Mouse (Mus musculus): Measurements from ENCODE around the gene Cep89. TPM values are rescaled to one million over a fixed set of nuclear protein-coding genes. Genes with fewer than 3 reads are reported as not detected.
A peak's percentile ranks its signal among the peaks of the same experiment; 100 is the strongest.

The Cep89 gene
- polyA plus RNA-seq, 1 experiment from 2014 or later = 25.5 TPM

DNA sequence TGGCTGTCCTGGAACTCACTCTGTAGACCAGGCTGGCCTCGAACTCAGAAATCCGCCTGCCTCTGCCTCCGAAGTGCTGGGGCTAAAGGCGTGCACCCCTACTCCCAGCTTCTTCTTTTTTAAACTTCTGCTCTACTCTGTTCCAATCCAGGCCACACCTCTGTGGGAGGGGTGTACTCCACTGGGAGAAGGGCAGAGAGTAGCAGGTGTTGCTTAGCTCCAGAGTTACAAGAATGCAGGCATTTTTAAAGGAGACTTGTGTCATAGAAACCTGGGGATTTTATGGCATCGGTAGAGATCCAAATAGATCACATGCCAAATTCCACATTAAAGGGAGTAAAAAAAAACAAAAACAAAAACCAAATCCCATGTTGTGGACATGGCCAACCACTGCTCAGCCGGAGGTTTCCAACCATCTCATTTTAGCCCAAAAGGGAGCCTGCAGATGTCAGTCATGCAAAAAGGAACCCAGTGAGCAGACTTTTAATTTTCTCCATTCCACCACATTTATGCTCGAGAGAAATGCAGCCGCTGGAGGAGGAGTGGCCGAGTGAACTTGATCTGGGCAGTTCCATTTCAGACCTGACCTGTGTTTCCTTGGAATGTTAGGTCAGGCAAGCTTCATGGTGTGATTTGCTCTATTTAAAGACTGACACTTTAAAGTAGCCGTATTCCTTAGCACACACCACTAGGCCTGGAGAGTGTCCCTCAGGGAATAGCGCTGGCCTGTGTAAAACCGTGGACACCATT, 31.5 kb upstream of the Cep89 start:
- no peaks in the 10 kb centered on the region for H3K9me3 ChIP-seq (replicated peaks)
- no peak overlapping the region for H3K4me2 ChIP-seq
- H3K9ac ChIP-seq = no peak overlapping the region
- H3K27ac ChIP-seq = no peak overlapping the region
- no peak overlapping the region for H3K4me3 ChIP-seq
- H3K27me3 ChIP-seq (replicated peaks) = no peaks in the 10 kb centered on the region
- no peak for ATAC-seq
- WGBS (ENCODE audit: insufficient replicate concordance) = 75% methylated on average over 12 of the region's 12 CpGs
- peaks cover 6% of the 10 kb centered on the region; the same call in 1 of the 2 replicates for H3K36me3 ChIP-seq
- H3K4me1 ChIP-seq = peaks cover 7% of the 10 kb centered on the region; the same call in 1 of the 2 replicates

DNA sequence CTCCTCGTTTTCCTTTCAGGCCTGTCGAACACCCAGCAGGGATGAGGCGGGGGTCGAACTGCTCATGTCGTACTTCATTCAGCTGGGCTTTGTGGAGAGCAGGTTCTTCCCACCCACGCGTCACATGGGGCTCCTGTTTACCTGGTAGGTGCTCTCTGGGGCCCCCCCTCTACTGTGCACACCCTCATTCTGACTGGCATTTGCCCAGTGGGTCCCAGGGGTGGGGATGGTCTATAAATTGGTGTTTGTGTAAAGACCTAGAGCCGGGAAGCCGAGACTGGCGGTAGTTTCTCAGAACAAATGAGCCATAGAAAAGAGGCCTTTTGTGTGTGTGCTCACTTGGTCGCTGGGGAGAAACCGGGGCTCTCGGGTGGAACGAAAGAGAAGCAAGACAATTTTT, 25.7 kb upstream of the Cep89 start:
- no peak for ATAC-seq
- H3K4me3 ChIP-seq = no peak overlapping the region

DNA sequence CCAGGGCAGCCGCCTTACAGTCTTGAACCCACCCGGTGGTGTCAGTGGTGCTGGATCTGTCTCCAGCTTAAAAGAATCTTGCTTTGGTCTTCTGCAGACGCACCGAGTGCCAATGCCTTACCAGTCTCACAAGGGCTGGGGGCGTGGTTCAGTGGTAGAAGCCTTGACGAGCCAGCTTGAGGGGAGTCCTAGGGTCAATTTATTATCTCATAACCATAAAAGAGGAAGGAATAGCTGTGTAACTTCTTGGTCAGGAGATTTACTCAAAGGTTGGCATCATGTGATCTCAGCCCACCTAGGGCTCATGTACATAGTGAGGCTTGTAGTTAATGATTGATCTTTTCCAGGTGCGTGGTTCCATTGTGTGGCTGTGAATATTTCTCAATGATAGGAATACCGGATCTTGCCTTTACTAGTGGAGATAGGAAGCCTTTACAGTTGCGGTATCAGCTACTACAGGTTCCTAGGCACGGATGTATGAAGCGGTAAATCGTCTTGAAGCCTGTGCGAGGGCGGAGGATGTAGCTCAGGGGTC, 24.3 kb upstream of the Cep89 start:
- 74% methylated on average over 14 of the region's 14 CpGs for WGBS (ENCODE audit: insufficient replicate concordance)
- H3K27me3 ChIP-seq (replicated peaks) = no peaks in the 10 kb centered on the region
- H3K27ac ChIP-seq = no peak overlapping the region
- no peak for ATAC-seq
- H3K4me3 ChIP-seq = no peak overlapping the region
- H3K9ac ChIP-seq = no peak overlapping the region
- H3K9me3 ChIP-seq (replicated peaks) = no peaks in the 10 kb centered on the region
- H3K36me3 ChIP-seq = peaks cover 6% of the 10 kb centered on the region; the same call in 1 of the 2 replicates
- H3K4me1 ChIP-seq = peaks cover 3% of the 10 kb centered on the region; the same call in 1 of the 2 replicates
- H3K4me2 ChIP-seq = no peak overlapping the region

More for the DNA sequence above, 25.7 kb upstream of the Cep89 start:
- peaks cover 3% of the 10 kb centered on the region; the same call in 1 of the 2 replicates for H3K4me1 ChIP-seq
- H3K9ac ChIP-seq = no peak overlapping the region
- no peaks in the 10 kb centered on the region for H3K27me3 ChIP-seq (replicated peaks)
- H3K9me3 ChIP-seq (replicated peaks) = no peaks in the 10 kb centered on the region
- H3K4me2 ChIP-seq = no peak overlapping the region
- peaks cover 6% of the 10 kb centered on the region; the same call in 1 of the 2 replicates for H3K36me3 ChIP-seq
- 69% methylated on average over 14 of the region's 14 CpGs for WGBS (ENCODE audit: insufficient replicate concordance)
- H3K27ac ChIP-seq = no peak overlapping the region

DNA sequence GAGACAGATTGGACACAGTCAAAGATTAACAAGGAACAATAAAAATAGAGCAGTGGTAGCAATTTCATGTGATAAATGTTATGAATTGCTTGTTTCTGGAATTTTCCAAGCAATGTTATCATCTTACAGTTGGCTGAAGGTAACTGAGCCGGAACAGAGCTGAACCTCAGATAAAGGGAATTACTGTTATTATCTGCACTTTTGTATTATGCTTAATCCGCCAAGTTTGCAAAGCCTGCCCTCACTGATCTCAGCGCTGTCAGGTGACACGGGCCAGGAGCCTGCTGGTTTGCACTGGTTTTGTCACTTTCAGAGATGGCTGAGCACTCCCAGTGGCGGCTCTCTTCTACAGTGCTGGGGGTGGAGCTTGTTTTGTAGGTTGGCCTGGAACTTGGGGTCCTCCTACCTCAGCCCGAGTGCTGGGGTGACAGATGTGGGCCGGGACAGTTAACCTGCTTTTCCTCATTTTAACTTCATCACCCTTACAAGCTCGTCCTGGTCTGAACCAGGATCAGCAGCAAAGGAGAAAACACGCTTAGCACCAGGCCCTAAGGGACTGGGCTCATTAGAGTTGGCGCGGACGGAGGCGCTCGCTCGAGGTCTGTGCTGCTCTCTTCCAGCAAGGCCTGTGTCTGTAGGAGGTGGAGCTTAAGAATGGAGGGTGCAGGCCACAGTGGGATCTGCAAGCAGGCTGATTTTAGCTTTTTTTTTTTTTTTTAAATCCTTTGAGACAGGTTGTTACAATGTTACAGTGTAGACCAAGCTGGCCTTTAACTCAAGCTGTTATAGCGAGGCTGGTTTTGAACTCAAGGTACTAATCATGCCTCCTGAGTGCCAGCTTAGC, 23.5 kb upstream of the Cep89 start:
- no peaks in the 10 kb centered on the region for H3K9me3 ChIP-seq (replicated peaks)
- peaks cover 3% of the 10 kb centered on the region; the same call in 1 of the 2 replicates for H3K4me1 ChIP-seq
- 58% methylated on average over 16 of the region's 16 CpGs for WGBS (ENCODE audit: insufficient replicate concordance)
- ATAC-seq = no peak
- no peak overlapping the region for H3K4me3 ChIP-seq
- H3K9ac ChIP-seq = no peak overlapping the region
- peaks cover 2% of the 10 kb centered on the region; the same call in 1 of the 2 replicates for H3K36me3 ChIP-seq
- no peaks in the 10 kb centered on the region for H3K27me3 ChIP-seq (replicated peaks)
- no peak overlapping the region for H3K4me2 ChIP-seq
- no peak overlapping the region for H3K27ac ChIP-seq

DNA sequence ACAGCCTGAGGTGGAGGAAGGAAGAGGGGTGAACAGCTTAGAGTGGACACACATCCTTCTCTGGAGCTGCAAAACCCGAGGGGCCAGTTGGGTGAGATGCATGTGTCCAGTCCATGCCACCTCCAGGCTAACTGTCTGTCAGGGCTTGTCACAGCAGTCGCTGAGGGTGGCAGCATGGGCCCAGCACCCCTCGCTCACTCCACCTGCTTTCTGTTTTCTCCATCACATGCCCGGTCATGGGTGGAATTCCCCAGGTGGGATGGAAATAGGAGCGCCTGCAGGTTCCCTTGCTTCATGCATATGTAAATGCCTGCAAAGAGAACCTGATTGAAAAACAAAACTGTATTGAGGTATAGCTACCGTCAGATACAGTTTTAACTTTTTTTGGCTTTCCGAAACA, 22.6 kb upstream of the Cep89 start:
- WGBS (ENCODE audit: insufficient replicate concordance) = 71% methylated on average over 7 of the region's 7 CpGs
- H3K27ac ChIP-seq = no peak overlapping the region
- no peaks in the 10 kb centered on the region for H3K27me3 ChIP-seq (replicated peaks)
- ATAC-seq = no peak
- H3K4me1 ChIP-seq = peaks cover 6% of the 10 kb centered on the region
- H3K4me3 ChIP-seq = no peak overlapping the region
- no peaks in the 10 kb centered on the region for H3K9me3 ChIP-seq (replicated peaks)
- peaks cover 2% of the 10 kb centered on the region; the same call in 1 of the 2 replicates for H3K36me3 ChIP-seq
- H3K4me2 ChIP-seq = no peak overlapping the region
- no peak overlapping the region for H3K9ac ChIP-seq

DNA sequence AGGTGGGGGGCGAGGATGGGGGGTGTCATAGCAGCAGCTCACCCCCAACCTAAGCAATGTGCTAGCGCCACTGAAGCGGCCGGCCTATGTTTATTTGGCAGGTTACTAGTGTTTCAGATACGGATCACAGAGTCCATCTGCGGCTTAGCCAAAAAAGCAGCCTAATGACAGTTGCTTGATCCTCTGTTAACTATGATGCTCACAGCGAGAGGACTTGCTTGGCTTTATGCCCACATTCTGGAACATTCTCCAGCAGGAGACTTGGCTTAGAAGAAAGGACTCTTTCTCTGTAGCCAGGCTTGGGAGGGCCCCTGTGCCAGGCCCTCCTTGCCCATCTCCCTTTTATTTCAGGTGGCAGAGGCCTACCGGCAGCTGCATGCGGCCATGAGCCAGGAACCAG, 20.2 kb upstream of the Cep89 start:
- Histone ChIP-seq H3K4me2 (no peak overlapping the region), H3K27ac (no peak overlapping the region), H3K9me3 (replicated peaks) (no peaks in the 10 kb centered on the region), H3K4me1 (peaks cover 16% of the 10 kb centered on the region), H3K4me3 (no peak overlapping the region), H3K36me3 (no peaks in the 10 kb centered on the region), H3K9ac (no peak overlapping the region), H3K27me3 (replicated peaks) (no peaks in the 10 kb centered on the region)
- 82% methylated on average over 9 of the region's 9 CpGs for WGBS (ENCODE audit: insufficient replicate concordance)
- ATAC-seq = no peak

DNA sequence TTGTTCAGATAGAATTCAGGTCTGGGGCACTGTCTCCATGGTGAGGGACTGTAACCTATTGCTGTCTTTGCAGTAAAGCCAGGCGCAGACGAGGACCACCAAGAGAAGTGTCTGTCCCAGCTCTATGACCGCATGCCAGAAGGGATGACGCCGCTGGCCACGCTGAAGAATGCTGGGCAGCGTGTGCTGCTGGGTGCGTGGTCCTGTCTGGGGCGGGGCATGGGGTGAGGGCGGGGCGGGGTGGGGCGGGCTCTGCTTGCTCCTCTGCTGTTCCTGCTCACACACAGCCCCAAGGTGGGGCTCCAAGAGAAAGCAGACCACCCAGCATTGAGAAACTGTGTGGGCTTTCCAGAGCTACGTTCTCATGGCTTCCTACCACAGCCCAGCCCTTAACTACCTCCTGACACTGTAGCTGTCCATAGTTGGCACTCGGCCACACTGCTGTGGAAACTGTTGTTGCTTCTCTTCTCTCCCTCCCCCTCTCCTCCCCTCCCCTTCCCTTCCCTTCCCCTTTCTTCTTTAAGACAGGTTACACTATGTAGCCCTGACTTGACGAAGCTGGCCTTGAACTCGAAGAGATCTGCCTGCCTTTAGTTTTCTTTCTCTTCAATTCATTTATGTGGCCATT, 17.2 kb upstream of the Cep89 start:
- Histone ChIP-seq H3K4me3 (no peak overlapping the region), H3K4me2 (peak overlapping the region; percentile 36), H3K27me3 (replicated peaks) (no peaks in the 10 kb centered on the region), H3K4me1 (peaks cover 17% of the 10 kb centered on the region), H3K27ac (no peak overlapping the region), H3K9ac (no peak overlapping the region), H3K9me3 (replicated peaks) (no peaks in the 10 kb centered on the region), H3K36me3 (no peaks in the 10 kb centered on the region)
- ATAC-seq = 0 out of 2 replicates have a peak, but pooled peaks have one; percentile 40
- WGBS (ENCODE audit: insufficient replicate concordance) = 38% methylated on average over 16 of the region's 16 CpGs

DNA sequence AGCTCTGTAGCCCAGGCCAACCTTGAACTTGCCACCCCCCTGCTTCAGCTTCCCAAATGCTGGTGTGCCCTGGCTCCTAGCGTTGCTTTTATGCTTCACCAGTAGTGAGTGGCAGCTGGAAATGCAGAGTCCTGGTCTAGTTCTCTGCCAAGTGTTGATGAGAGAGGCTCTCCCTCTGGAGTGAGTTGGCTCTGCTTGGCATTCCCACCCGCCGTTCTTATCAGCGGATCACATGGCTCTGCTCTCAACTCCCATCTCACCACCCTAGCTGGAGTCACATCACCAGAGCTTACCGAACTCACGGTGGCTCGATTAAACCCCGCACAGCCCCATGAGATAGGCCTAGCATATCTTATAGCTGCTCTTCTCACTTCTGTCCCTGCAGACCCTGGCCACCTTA, 16.5 kb upstream of the Cep89 start:
- no peak overlapping the region for H3K4me2 ChIP-seq
- WGBS (ENCODE audit: insufficient replicate concordance) = 64% methylated on average over 8 of the region's 8 CpGs
- no peaks in the 10 kb centered on the region for H3K36me3 ChIP-seq
- H3K27me3 ChIP-seq (replicated peaks) = no peaks in the 10 kb centered on the region
- no peaks in the 10 kb centered on the region for H3K9me3 ChIP-seq (replicated peaks)
- H3K27ac ChIP-seq = no peak overlapping the region
- H3K9ac ChIP-seq = no peak overlapping the region
- no peak for ATAC-seq
- peaks cover 17% of the 10 kb centered on the region for H3K4me1 ChIP-seq
- H3K4me3 ChIP-seq = no peak overlapping the region

DNA sequence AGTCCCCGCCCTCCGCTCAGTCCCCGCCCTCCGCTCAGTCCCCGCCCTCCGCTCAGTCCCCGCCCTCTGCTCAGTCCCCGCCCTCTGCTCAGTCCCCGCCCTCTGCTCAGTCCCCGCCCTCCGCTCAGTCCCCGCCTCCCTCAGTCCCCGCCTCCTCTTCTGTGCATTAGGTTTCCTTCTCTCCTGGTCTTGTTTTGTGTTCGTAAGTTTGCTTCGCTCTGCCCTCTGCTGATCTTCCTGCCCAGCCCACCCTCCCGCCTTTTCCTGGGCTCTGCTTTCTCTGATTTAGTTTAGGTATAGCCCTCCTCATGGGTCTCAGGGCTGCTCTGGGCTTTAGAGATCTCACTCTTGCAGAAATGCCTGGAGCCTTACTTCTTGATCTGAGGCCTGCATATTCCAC, 15.0 kb upstream of the Cep89 start:
- Histone ChIP-seq H3K4me2 (no peak overlapping the region; the same call in 1 of the 2 replicates), H3K9ac (no peak overlapping the region), H3K4me1 (peaks cover 17% of the 10 kb centered on the region), H3K27ac (no peak overlapping the region), H3K27me3 (replicated peaks) (no peaks in the 10 kb centered on the region), H3K4me3 (no peak overlapping the region), H3K9me3 (replicated peaks) (no peaks in the 10 kb centered on the region), H3K36me3 (no peaks in the 10 kb centered on the region)
- 33% methylated on average over 13 of the region's 16 CpGs for WGBS (ENCODE audit: insufficient replicate concordance)
- ATAC-seq = peak; percentile 26; the same call in 1 of the 2 replicates

DNA sequence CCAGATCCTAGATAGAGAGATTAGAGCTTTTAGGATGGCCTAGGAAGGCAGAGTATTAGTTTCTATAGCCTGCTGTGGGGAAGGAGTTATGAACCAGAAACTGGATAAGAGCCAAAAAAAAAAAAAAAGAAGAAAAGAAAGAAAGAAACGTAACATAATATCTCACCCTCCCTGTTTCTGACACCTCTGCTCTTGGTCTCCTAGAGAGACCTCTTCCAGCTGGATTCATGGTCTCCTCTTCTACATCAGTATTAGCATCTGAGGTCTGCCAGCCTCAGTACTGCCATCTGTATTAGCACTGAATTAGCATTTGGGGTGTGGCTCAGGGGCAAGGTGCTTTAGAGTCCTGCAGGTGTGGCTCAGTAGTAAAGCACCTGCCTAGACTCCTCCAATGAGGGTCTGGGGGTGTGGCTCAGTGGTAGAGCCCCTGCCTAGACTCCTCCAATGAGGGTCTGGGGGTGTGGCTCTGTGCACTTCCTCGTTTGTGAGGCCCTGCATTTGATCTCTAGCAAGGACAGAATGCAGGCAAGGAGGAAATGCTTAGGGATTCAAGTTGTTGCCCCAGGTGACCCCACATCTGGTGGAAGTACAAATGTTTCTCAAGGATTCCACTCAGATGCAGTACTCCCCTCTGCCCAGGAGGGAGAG, 14.0 kb upstream of the Cep89 start:
- Histone ChIP-seq H3K9me3 (replicated peaks) (no peaks in the 10 kb centered on the region), H3K4me2 (no peak overlapping the region), H3K4me1 (peaks cover 17% of the 10 kb centered on the region), H3K36me3 (no peaks in the 10 kb centered on the region), H3K4me3 (no peak overlapping the region), H3K27ac (no peak overlapping the region), H3K9ac (no peak overlapping the region), H3K27me3 (replicated peaks) (no peaks in the 10 kb centered on the region)
- 49% methylated on average over 2 of the region's 2 CpGs for WGBS (ENCODE audit: insufficient replicate concordance)
- ATAC-seq = no peak

DNA sequence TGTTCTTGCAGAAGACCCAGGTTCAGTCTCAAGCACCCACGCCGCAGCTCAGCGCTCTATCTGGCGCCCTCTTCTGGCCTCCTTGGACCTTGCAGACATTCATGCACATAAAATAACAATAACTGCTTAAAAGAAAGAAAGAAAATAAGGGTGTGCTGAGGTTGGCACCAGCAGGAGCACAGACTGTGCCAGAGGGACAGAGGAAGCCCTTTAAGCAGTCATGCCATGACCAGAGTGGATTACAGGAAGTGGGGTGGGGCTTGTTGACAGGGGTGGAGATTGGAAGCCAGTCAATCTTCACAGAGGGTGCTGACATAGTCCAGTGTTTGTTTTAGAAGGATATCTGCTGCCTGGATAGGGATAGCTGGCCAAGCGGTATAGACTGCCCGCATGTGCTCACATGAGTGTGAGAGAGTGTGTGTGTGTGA, 10.3 kb upstream of the Cep89 start:
- Histone ChIP-seq H3K4me2 (no peak overlapping the region), H3K4me1 (peaks cover 5% of the 10 kb centered on the region; the same call in 1 of the 2 replicates), H3K27ac (no peak overlapping the region), H3K9me3 (replicated peaks) (no peaks in the 10 kb centered on the region), H3K36me3 (peaks cover 5% of the 10 kb centered on the region; the same call in 1 of the 2 replicates), H3K4me3 (no peak overlapping the region), H3K9ac (no peak overlapping the region), H3K27me3 (replicated peaks) (no peaks in the 10 kb centered on the region)
- 40% methylated on average over 6 of the region's 6 CpGs for WGBS (ENCODE audit: insufficient replicate concordance)
- ATAC-seq = peak; percentile 38
